Mouse (Mus musculus): ENCODE results near the gene Cinp.

DNA sequence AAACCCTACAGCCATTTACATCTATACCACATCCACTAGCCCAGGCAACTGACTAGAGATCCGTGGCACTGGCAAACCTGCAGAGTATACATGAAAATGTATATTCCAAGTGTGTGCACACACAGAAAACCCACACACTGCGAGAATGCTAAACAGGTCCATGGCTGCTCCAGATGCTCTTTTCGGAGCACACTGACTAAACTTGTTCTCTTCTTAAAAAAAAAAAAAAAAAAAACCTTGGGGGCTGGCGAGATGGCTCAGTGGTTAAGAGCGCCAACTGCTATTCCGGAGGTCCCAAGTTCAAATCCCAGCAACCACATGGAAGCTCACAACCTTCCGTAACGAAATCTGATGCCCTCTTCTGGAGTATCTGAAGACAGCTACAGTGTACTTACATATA lies 51.1 kb downstream of the Cinp start:
- no peak for TF ChIP-seq GATA1 (IDR thresholded peaks at IDR 0.05; ENCODE audit: low read length)
- no peak for TF ChIP-seq TAL1 (IDR thresholded peaks at IDR 0.05; ENCODE audit: low read length)
